Mouse (Mus musculus): Measurements from ENCODE around the gene Brip1. TPM values are rescaled to one million over a fixed set of nuclear protein-coding genes. Genes with fewer than 3 reads are reported as not detected.

Gene Brip1
- polyA plus RNA-seq, 1 experiment from 2014 or later = 4.5 TPM

GRCm38 (mm10) chr11:86050430-86051280 is 150.3 kb downstream of the Brip1 start:
- H3K4me2 ChIP-seq (ENCODE audit: low read depth, low read length) = no peak overlapping the region
- no peak for DNase-seq
- ATAC-seq = no peak
- H3K9me3 ChIP-seq (ENCODE audit: low read length) = no peaks in the 10 kb centered on the region
- no peak for TF ChIP-seq EP300 (IDR thresholded peaks at IDR 0.05; ENCODE audit: low read depth)
- no peak for TF ChIP-seq CTCF (IDR thresholded peaks at IDR 0.05; ENCODE audit: low read depth)
- no peak overlapping the region for H3K4me3 ChIP-seq (ENCODE audit: low read depth, low read length)
- no peak overlapping the region for H3K9ac ChIP-seq (replicated peaks)
- WGBS (ENCODE audit: insufficient replicate concordance) = 72% methylated on average over 8 of the region's 8 CpGs
- no peaks in the 10 kb centered on the region for H3K27me3 ChIP-seq (ENCODE audit: insufficient read depth, low read length)
- no peak overlapping the region for H3K27ac ChIP-seq (ENCODE audit: low read depth)
- no peaks in the 10 kb centered on the region for H3K36me3 ChIP-seq (replicated peaks; ENCODE audit: insufficient read depth, low read length)
- no peaks in the 10 kb centered on the region for H3K4me1 ChIP-seq (ENCODE audit: insufficient read depth)

GRCm38 (mm10) chr11:86039994-86040393 is 161.0 kb downstream of the Brip1 start:
- Histone ChIP-seq H3K27ac (ENCODE audit: low read depth) (no peak overlapping the region), H3K27me3 (ENCODE audit: insufficient read depth, low read length) (no peaks in the 10 kb centered on the region), H3K4me3 (ENCODE audit: low read depth, low read length) (no peak overlapping the region), H3K4me1 (ENCODE audit: insufficient read depth) (no peaks in the 10 kb centered on the region), H3K9ac (replicated peaks) (no peak overlapping the region), H3K9me3 (ENCODE audit: low read length) (no peaks in the 10 kb centered on the region), H3K4me2 (ENCODE audit: low read depth, low read length) (no peak overlapping the region), H3K36me3 (replicated peaks; ENCODE audit: insufficient read depth, low read length) (no peaks in the 10 kb centered on the region)
- ATAC-seq (no peak), DNase-seq (no peak)
- TF ChIP-seq CTCF (IDR thresholded peaks at IDR 0.05; ENCODE audit: low read depth) (no peak), EP300 (IDR thresholded peaks at IDR 0.05; ENCODE audit: low read depth) (no peak)
- 70% methylated on average over 5 of the region's 5 CpGs for WGBS (ENCODE audit: insufficient replicate concordance)

- Histone ChIP-seq H3K4me1 (ENCODE audit: insufficient read depth) (no peaks in the 10 kb centered on the region), H3K9me3 (ENCODE audit: low read length) (no peaks in the 10 kb centered on the region), H3K4me3 (ENCODE audit: low read depth, low read length) (no peak overlapping the region), H3K4me2 (ENCODE audit: low read depth, low read length) (no peak overlapping the region), H3K27ac (ENCODE audit: low read depth) (no peak overlapping the region), H3K9ac (replicated peaks) (no peak overlapping the region), H3K27me3 (ENCODE audit: insufficient read depth, low read length) (no peaks in the 10 kb centered on the region), H3K36me3 (replicated peaks; ENCODE audit: insufficient read depth, low read length) (no peaks in the 10 kb centered on the region)
- TF ChIP-seq EP300 (IDR thresholded peaks at IDR 0.05; ENCODE audit: low read depth) = no peak
- TF ChIP-seq CTCF (IDR thresholded peaks at IDR 0.05; ENCODE audit: low read depth) = no peak
- 82% methylated on average over 8 of the region's 8 CpGs for WGBS (ENCODE audit: insufficient replicate concordance)
- no peak for DNase-seq
- ATAC-seq = no peak
These were observed 161.6 kb downstream of the Brip1 start for GRCm38 (mm10) chr11:86039355-86039754.

GRCm38 (mm10) chr11:86038701-86039100 is 162.3 kb downstream of the Brip1 start:
- Histone ChIP-seq H3K9me3 (ENCODE audit: low read length) (no peaks in the 10 kb centered on the region), H3K4me2 (ENCODE audit: low read depth, low read length) (no peak overlapping the region), H3K36me3 (replicated peaks; ENCODE audit: insufficient read depth, low read length) (no peaks in the 10 kb centered on the region), H3K27ac (ENCODE audit: low read depth) (no peak overlapping the region), H3K27me3 (ENCODE audit: insufficient read depth, low read length) (no peaks in the 10 kb centered on the region), H3K4me3 (ENCODE audit: low read depth, low read length) (no peak overlapping the region), H3K9ac (replicated peaks) (no peak overlapping the region), H3K4me1 (ENCODE audit: insufficient read depth) (no peaks in the 10 kb centered on the region)
- WGBS (ENCODE audit: insufficient replicate concordance) = 79% methylated on average over 13 of the region's 13 CpGs
- DNase-seq (no peak), ATAC-seq (no peak)
- TF ChIP-seq EP300 (IDR thresholded peaks at IDR 0.05; ENCODE audit: low read depth) (no peak), CTCF (IDR thresholded peaks at IDR 0.05; ENCODE audit: low read depth) (no peak)

- TF ChIP-seq EP300 (IDR thresholded peaks at IDR 0.05; ENCODE audit: low read depth) (no peak), CTCF (IDR thresholded peaks at IDR 0.05; ENCODE audit: low read depth) (no peak)
These were observed 168.1 kb downstream of the Brip1 start for GRCm38 (mm10) chr11:86032910-86033309.

GRCm38 (mm10) chr11:86028034-86028433 is 173.0 kb downstream of the Brip1 start:
- Histone ChIP-seq H3K9me3 (ENCODE audit: low read length) (no peaks in the 10 kb centered on the region), H3K27ac (ENCODE audit: low read depth) (no peak overlapping the region), H3K27me3 (ENCODE audit: insufficient read depth, low read length) (no peaks in the 10 kb centered on the region), H3K4me3 (ENCODE audit: low read depth, low read length) (no peak overlapping the region), H3K9ac (replicated peaks) (no peak overlapping the region), H3K4me1 (ENCODE audit: insufficient read depth) (no peaks in the 10 kb centered on the region), H3K36me3 (replicated peaks; ENCODE audit: insufficient read depth, low read length) (no peaks in the 10 kb centered on the region), H3K4me2 (ENCODE audit: low read depth, low read length) (no peak overlapping the region)
- ATAC-seq (no peak), DNase-seq (no peak)
- WGBS (ENCODE audit: insufficient replicate concordance) = 69% methylated on average over 5 of the region's 5 CpGs
- TF ChIP-seq EP300 (IDR thresholded peaks at IDR 0.05; ENCODE audit: low read depth) = no peak
- no peak for TF ChIP-seq CTCF (IDR thresholded peaks at IDR 0.05; ENCODE audit: low read depth)

More at GRCm38 (mm10) chr11:86032910-86033309, 168.1 kb downstream of the Brip1 start:
- Histone ChIP-seq H3K27ac (ENCODE audit: low read depth) (no peak overlapping the region), H3K4me3 (ENCODE audit: low read depth, low read length) (no peak overlapping the region), H3K36me3 (replicated peaks; ENCODE audit: insufficient read depth, low read length) (no peaks in the 10 kb centered on the region), H3K4me1 (ENCODE audit: insufficient read depth) (no peaks in the 10 kb centered on the region), H3K4me2 (ENCODE audit: low read depth, low read length) (no peak overlapping the region), H3K9ac (replicated peaks) (no peak overlapping the region), H3K27me3 (ENCODE audit: insufficient read depth, low read length) (no peaks in the 10 kb centered on the region), H3K9me3 (ENCODE audit: low read length) (no peaks in the 10 kb centered on the region)
- 43% methylated on average over 4 of the region's 4 CpGs for WGBS (ENCODE audit: insufficient replicate concordance)
- no peak for DNase-seq
- ATAC-seq = no peak

All from liver, postnatal 0 days (tissue).